Mouse (Mus musculus) megakaryocyte, embryonic 14.5 days (primary cell): Measurements from ENCODE around the gene Atp2c1.

Experiments
- FLI1 ChIP-seq: IDR thresholded peaks from 2 replicates; pipeline ENCODE4 v1.6.1; 2012; ENCODE audit warnings: low read length, inconsistent platforms, mixed read lengths
- GATA1 ChIP-seq: IDR thresholded peaks from 3 replicates; pipeline ENCODE4 v1.6.1; 2012; ENCODE audit warnings: mixed read lengths, low read length, inconsistent platforms, borderline replicate concordance

DNA sequence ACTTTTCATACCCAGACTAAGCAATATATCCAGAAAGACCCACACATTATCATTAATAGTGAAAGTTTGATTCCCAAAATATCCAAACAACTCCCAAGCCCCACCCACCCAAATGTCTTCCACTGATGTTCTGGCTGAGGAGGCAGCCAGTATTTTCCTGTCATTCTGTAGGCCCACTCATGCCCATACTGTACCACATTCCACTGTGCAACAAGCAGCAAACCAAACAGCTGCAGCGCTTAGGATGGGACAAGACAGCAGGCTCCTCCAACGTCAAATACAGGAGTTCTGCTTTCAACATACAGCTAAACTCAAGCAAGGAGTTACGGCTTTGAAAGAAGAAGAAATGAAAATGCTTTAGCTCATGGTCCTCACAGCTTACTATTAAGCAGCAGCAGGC lies 52.2 kb downstream of the Atp2c1 start:
- TF ChIP-seq FLI1 (no peak), GATA1 (no peak)
